22 mouse cellular contexts compared by ENCODE assay signal in the genomic region with DNA sequence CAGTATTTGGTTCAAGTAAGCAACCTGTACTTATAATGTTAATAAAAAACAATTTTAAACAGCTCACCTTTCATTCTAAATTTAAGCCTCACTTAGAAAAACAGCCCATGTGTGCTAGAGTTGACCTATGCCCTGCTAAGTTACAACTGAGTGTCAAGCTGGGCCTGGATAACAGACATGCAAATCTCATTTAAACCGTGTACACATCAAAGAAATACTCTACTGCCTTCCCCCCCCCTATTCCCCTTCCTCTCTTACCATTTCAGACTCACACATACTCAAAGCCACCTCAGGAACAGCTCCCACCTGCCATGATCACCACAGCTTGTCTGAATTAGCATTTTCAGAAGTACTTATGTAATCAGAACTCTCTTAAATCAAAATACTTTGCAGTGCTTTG. TPM values are rescaled to one million over a fixed set of nuclear protein-coding genes. Genes with fewer than 3 reads are reported as not detected.
DNase-seq lines count a peak whose midpoint lies in the region; TF ChIP-seq lines count a peak whose summit lies in the region.
"Had no signal": no experiment of that assay in that cellular context is flagged by ENCODE, and none has a peak within 500 bp of the region (broad histone marks: within the 10 kb centered on the region; RNA-seq: fewer than 3 reads in every experiment).

No protein-coding gene starts in this region.

- peaks cover 2% of the 10 kb centered on the region; the same call in 1 of the 2 replicates for H3K36me3 ChIP-seq in kidney, adult 2 months (ENCODE audit: control insufficient read depth, insufficient read depth, low read length)
- peaks cover 42% of the 10 kb centered on the region for H3K36me3 ChIP-seq in limb, embryonic 10.5 days

- no peaks in the 10 kb centered on the region for H3K9me3 ChIP-seq in limb, embryonic 10.5 days (replicated peaks)
- H3K9me3 ChIP-seq: forebrain, embryonic 15.5 days; heart, embryonic 12.5 days; hindbrain, embryonic 10.5 days; intestine, embryonic 15.5 days had no signal

- H3K27ac ChIP-seq in kidney, adult 2 months (ENCODE audit: insufficient read depth, low read depth, low read length): no peak overlapping the region
- H3K27ac ChIP-seq in limb, embryonic 10.5 days: 0 out of 2 replicates have a peak overlapping the region, but pooled peaks have one; percentile 30
- H3K27ac ChIP-seq: forebrain, embryonic 15.5 days; gastrocnemius, adult 2 months; hindbrain, embryonic 10.5 days; hindbrain, embryonic 14.5 days; intestine, embryonic 15.5 days had no signal

- H3K4me1 ChIP-seq in kidney, adult 2 months (ENCODE audit: control insufficient read depth, insufficient read depth, low read length): peaks cover 3% of the 10 kb centered on the region; the same call in 1 of the 2 replicates
- H3K4me1 ChIP-seq in limb, embryonic 10.5 days: peaks cover 48% of the 10 kb centered on the region
- H3K4me1 ChIP-seq: forebrain, embryonic 15.5 days; heart, embryonic 12.5 days; hindbrain, embryonic 10.5 days; intestine, embryonic 15.5 days had no signal

- TF ChIP-seq CTCF in kidney, adult 2 months (conservative IDR thresholded peaks at IDR 0.05; ENCODE audit: insufficient read depth, insufficient read length, low read depth, low read length): no peak
- no peak for TF ChIP-seq CTCF in brain, embryonic 14.5 days (IDR thresholded peaks at IDR 0.05; ENCODE audit: borderline replicate concordance, extremely low read depth, insufficient read depth, insufficient read length)

- H3K27me3 ChIP-seq in kidney, adult 2 months (replicated peaks; ENCODE audit: control insufficient read depth, insufficient read depth, low read length): no peaks in the 10 kb centered on the region
- no peaks in the 10 kb centered on the region for H3K27me3 ChIP-seq in limb, embryonic 10.5 days (ENCODE audit: low read depth, poor library complexity, severe bottlenecking)
- H3K27me3 ChIP-seq: forebrain, embryonic 15.5 days; heart, embryonic 12.5 days; intestine, embryonic 15.5 days had no signal

- WGBS in kidney, adult 2 months: 23% methylated on average over 1 of the region's 1 CpGs
- 6% methylated on average over 1 of the region's 1 CpGs for WGBS in limb, embryonic 10.5 days

- no peak overlapping the region for H3K4me3 ChIP-seq in kidney, adult 2 months (ENCODE audit: insufficient read depth, low read depth, low read length)
- H3K4me3 ChIP-seq in limb, embryonic 10.5 days: no peak overlapping the region
- H3K4me3 ChIP-seq: forebrain, embryonic 15.5 days; gastrocnemius, adult 2 months; heart, embryonic 12.5 days; hindbrain, embryonic 10.5 days; intestine, embryonic 15.5 days had no signal

- DNase-seq in kidney, adult 2 months: peak; percentile 25
- no peak for DNase-seq in kidney, postnatal 25 days
- peak; percentile 34 for DNase-seq in ZHBTc4 (ENCODE audit: low read depth, low spot score)
- peak; percentile 31 for DNase-seq in brain, embryonic 14.5 days (ENCODE audit: low read depth)
- peak; percentile 54 for DNase-seq in limb, embryonic 10.5 days (ENCODE audit: low spot score)
- DNase-seq in frontal cortex, adult 2 months (ENCODE audit: extremely low spot score in 1 of 2, low spot score in 1 of 2): no peak
- DNase-seq in cerebellum, adult 8-10 months: no peak
- DNase-seq: adrenal gland, adult 8-10 months; adrenal gland, postnatal 36 days; cerebellum, adult 11 months; cerebellum, adult 9-10 months; cerebellum, postnatal 25 days; gastrocnemius, adult 2 months; gastrocnemius, postnatal 25 days had no signal

- TF ChIP-seq POLR2A in kidney, adult 2 months (IDR thresholded peaks at IDR 0.05; ENCODE audit: low read depth, low read length): no peak
- TF ChIP-seq POLR2A in brain, embryonic 14.5 days (IDR thresholded peaks at IDR 0.05; ENCODE audit: borderline replicate concordance, extremely low read depth, insufficient read depth, insufficient read length, poor library complexity, severe bottlenecking): no peak

RNA-seq across cellular contexts. Expression of a gene that starts 44.3 kb away (rescaled TPM):
- polyA plus RNA-seq in kidney, adult 2 months (2012; rRNA removed): 13.5 and 13.7 TPM in 2 replicates
- 40.7 and 41.7 TPM in 2 replicates for polyA plus RNA-seq in brain, embryonic 14.5 days (2012; rRNA removed)
- polyA plus RNA-seq in limb, embryonic 10.5 days (2016; fragmentation: Nextera tagmentation; extraction: Ambion mirVana): 47.6 and 58.2 TPM in 2 replicates
- polyA plus RNA-seq in frontal cortex, adult 2 months (2012; rRNA removed): 29.9 and 34.5 TPM in 2 replicates

RNA-seq across cellular contexts. Expression of a gene that starts 50.6 kb away (rescaled TPM):
- polyA plus RNA-seq in kidney, adult 2 months (2012; rRNA removed): not detected in 2 replicates
- polyA plus RNA-seq in brain, embryonic 14.5 days (2012; rRNA removed): not detected in 2 replicates
- polyA plus RNA-seq in limb, embryonic 10.5 days (2016; fragmentation: Nextera tagmentation; extraction: Ambion mirVana): not detected in 2 replicates
- not detected in 2 replicates for polyA plus RNA-seq in frontal cortex, adult 2 months (2012; rRNA removed)
- polyA plus RNA-seq: cortical plate, adult 2 months; embryonic facial prominence, embryonic 14.5 days; forebrain, embryonic 15.5 days; heart, embryonic 12.5 days; heart, embryonic 16.5 days; hindbrain, embryonic 10.5 days; hindbrain, embryonic 14.5 days; intestine, embryonic 15.5 days had no signal

Comparison
In these comparisons a context has a peak if more than half of its experiments do, and no peak if none do; other contexts are left out.
1. DNase-seq: peak in kidney, adult 2 months (single experiment), ZHBTc4 (single experiment), brain, embryonic 14.5 days (single experiment) and limb, embryonic 10.5 days (single experiment); none in kidney, postnatal 25 days (0 of 2), frontal cortex, adult 2 months (0 of 2) and cerebellum, adult 8-10 months (single experiment).